Mouse (Mus musculus) heart, adult 18-20 months (tissue): ENCODE data around the gene Tmem107. TPM values are rescaled to one million over a fixed set of nuclear protein-coding genes. Genes with fewer than 3 reads are reported as not detected.
A peak's percentile ranks its signal among the peaks of the same experiment; 100 is the strongest.

Source experiments
- DNase-seq, 2 experiments: peaks; one replicate each; pipeline ENCODE4 v3.0.0; 2021 to 2022; ENCODE audit warnings: mixed read lengths in 1 of 2
- total RNA-seq, 2 experiments: library from RNA; stranded (reverse); gene quantifications; 2 replicates each; pipeline ENCODE4 v1.2.3; 2021

Gene Tmem107
- total RNA-seq, 2 experiments from 2014 or later = 5.3 to 7.0 TPM

- peak in 1 of 2 experiments; percentile 9 for DNase-seq
Measured at GRCm38 (mm10) chr11:69106842-69107241, 36.2 kb downstream of the Tmem107 start.

GRCm38 (mm10) chr11:69107676-69108075 is 37.1 kb downstream of the Tmem107 start:
- DNase-seq = peak in 1 of 2 experiments; percentile 22

GRCm38 (mm10) chr11:69108223-69108622 is 37.6 kb downstream of the Tmem107 start:
- no peak for DNase-seq

- DNase-seq = peak in 1 of 2 experiments; percentile 30
Measured at GRCm38 (mm10) chr11:69109032-69109900, 38.7 kb downstream of the Tmem107 start.

GRCm38 (mm10) chr11:69110319-69111046 is 39.9 kb downstream of the Tmem107 start:
- DNase-seq = peak; percentile 91 to 97

GRCm38 (mm10) chr11:69111051-69111810 is 40.6 kb downstream of the Tmem107 start:
- peak; percentile 4 to 20 for DNase-seq

- DNase-seq = peak; percentile 12 to 17
Measured at GRCm38 (mm10) chr11:69111865-69112264, 41.3 kb downstream of the Tmem107 start.

- DNase-seq = no peak
Measured at GRCm38 (mm10) chr11:69114018-69114417, 43.4 kb downstream of the Tmem107 start.

GRCm38 (mm10) chr11:69114621-69115020 is 44.0 kb downstream of the Tmem107 start:
- DNase-seq = no peak

- no peak for DNase-seq
Measured at GRCm38 (mm10) chr11:69116843-69117242, 46.2 kb downstream of the Tmem107 start.

GRCm38 (mm10) chr11:69117737-69118695 is 47.4 kb downstream of the Tmem107 start:
- DNase-seq = peak; percentile 76 to 80

GRCm38 (mm10) chr11:69118765-69119164 is 48.2 kb downstream of the Tmem107 start:
- peak; percentile 91 to 99 for DNase-seq

GRCm38 (mm10) chr11:69119446-69120155 is 49.0 kb downstream of the Tmem107 start:
- DNase-seq = no peak

- DNase-seq = peak; percentile 30 to 34
Measured at GRCm38 (mm10) chr11:69120221-69121000, 49.8 kb downstream of the Tmem107 start, which contains the start of gene Hes7. Gene Hes7, plus strand, starts transcription at chr11:69120404.

- peak; percentile 53 to 69 for DNase-seq
Measured at GRCm38 (mm10) chr11:69121001-69121740, 50.6 kb downstream of the Tmem107 start.

GRCm38 (mm10) chr11:69121741-69122335 is 51.2 kb downstream of the Tmem107 start:
- DNase-seq = no peak

GRCm38 (mm10) chr11:69122336-69122951 is 51.8 kb downstream of the Tmem107 start, which contains the start of gene 9130213A22Rik:
Gene 9130213A22Rik, minus strand, starts transcription at chr11:69122589.
- peak; percentile 92 to 94 for DNase-seq
